Mouse (Mus musculus): ENCODE results near the gene Phkg1. TPM values are rescaled to one million over a fixed set of nuclear protein-coding genes. Genes with fewer than 3 reads are reported as not detected.
"Not testable (repeated sequence)": the region's sequence is repeated elsewhere in the genome, so short reads cannot be mapped to it uniquely, and the experiment has no call there.

Gene Phkg1
- total RNA-seq (2018; cell fraction: chromatin; rRNA removed), result 1 to 10 TPM in 2 of 26 experiments, under 1 TPM in 10, not detected in 14; 0.29 to 1.6 (median 0.67) TPM
- total RNA-seq (2018; cell fraction: cytosol; rRNA removed), result under 1 TPM in 2 of 26 experiments, not detected in 24; 0.09 to 0.10 TPM
- under 1 TPM in 4 of 26 experiments, not detected in 22; 0.24 to 0.55 (median 0.33) TPM for total RNA-seq (2018; cell fraction: nucleus; rRNA removed)
- polyA plus RNA-seq (2018), result not detected in 3 replicates

DNA sequence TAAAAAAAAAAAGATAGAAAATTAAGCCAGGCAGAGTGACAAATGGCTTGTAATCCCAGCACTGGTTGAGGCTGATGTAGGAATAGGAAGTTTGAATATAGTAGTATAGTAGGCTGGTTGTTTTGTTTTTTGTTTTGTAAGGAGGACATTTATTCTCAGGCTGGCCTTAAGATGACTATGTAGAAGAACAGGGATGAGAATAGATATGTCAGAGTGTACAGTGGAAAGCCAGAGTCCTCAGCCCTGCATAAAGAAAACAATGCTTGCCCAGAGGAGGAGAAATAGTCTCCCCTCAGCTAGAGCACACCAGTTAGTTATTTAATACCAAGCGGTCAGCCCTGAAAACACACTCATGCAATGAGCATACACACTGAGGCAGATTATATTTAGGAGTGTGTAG, at the start of gene Phkg1:
TSS of gene Phkg1 (minus strand) at position 101 of the 400 bp plus-strand sequence.
- 89% methylated on average over 1 of the region's 1 CpGs for WGBS (ENCODE audit: missing documents)
- no peaks in the 10 kb centered on the region for H3K79me2 ChIP-seq (ENCODE audit: inconsistent target)
- H3K4me3 ChIP-seq (ENCODE audit: inconsistent target), result no peak within 1 kb of the TSS
- H3K27ac ChIP-seq, result no peak within 1 kb of the TSS
- no peaks in the 10 kb centered on the region for H3K36me3 ChIP-seq (ENCODE audit: inconsistent target)

DNA sequence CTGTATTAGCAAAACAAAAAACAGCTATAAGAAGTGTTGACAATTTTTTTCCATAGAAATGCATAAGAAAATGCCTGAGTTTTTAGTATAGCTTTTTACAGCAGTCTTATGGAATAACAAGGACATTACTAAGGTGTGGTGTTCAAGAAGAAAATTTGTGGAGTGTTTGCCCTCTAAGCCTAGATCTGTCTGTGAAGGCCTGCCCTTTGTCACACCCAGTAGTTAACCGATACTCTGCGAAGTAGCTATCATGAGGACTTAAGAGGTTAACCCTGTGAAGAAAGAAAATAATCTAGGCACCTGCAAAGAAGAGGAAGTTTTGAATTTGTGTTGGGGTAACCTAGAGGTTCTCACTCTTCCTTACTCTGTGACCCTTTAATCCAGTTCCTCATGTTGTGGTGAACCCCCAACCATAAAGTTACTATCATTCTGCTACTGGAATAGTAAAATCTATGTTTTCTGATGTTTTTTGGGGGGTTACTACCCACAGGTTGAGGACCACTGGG, 49.2 kb upstream of the Phkg1 start:
- H3K27ac ChIP-seq, result no peak overlapping the region
- 56% methylated on average over 2 of the region's 2 CpGs for WGBS (ENCODE audit: missing documents)
- H3K4me3 ChIP-seq (ENCODE audit: inconsistent target), result no peak overlapping the region
- peaks cover 99% of the 10 kb centered on the region for H3K79me2 ChIP-seq (ENCODE audit: inconsistent target)
- H3K36me3 ChIP-seq (ENCODE audit: inconsistent target), result no peaks in the 10 kb centered on the region

DNA sequence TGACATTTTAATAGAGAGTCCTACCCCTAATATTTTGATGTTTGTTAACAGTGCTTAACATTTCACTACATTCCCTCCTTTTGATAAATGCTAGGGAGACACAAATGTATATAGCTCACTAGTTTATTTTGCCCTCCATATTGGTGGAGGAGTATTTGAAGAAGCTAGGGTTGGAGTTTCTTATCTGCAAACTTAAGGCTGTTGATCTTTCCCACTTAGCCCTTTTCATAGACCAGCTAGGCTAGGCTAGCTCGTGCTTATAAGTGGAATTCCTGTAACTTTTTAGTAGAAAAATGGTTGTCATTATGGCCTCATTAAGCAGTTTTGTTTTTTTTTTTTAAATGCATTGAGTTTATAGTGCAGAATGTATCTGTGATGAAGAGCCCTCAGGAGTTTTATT, 45.1 kb upstream of the Phkg1 start:
- Histone ChIP-seq H3K36me3 (ENCODE audit: inconsistent target) (no peaks in the 10 kb centered on the region), H3K27ac (no peak overlapping the region), H3K4me3 (ENCODE audit: inconsistent target) (no peak overlapping the region), H3K79me2 (ENCODE audit: inconsistent target) (peaks cover 58% of the 10 kb centered on the region)
- no CpG with 5 or more reads among the region's 1 CpGs for WGBS (ENCODE audit: missing documents)

DNA sequence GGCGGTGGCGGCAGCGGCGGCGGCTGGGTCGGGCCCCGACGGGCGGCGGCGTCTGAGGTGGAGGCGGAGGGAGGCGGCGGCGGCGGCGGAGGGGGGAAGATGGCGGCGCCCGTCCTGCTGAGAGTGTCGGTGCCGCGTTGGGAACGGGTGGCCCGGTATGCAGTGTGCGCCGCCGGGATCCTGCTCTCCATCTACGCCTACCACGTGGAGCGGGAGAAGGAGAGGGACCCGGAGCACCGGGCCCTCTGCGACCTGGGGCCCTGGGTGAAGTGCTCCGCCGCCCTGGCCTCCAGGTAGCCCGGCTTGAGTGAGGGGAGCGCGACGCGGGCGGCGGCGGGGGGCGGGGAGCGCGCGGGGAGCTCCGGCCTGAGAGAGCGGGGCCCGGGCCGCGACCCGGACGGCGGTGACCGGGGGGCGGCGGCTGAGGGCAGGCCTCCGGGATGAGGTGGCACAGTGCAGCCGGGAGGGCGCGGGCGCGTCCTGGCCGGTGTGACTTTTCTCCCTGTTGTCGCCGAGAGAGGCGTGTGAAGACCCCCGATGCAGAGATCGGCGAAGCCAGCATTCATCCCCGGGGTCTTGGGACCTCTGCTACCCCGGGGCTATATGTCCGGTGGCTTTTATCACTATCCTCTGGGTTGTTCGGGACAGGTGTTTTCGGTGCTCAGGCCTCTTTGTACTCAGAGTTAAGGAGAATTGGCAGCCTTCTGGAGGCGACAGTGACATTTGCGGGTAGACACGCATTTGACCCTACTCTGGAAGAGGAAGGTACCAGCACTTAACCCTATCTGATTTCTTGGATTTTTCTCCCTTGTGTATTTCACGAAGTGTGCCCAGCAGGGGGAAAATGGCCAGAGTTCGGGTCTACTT, 44.0 kb upstream of the Phkg1 start:
- peak overlapping the region; percentile 75 for H3K4me3 ChIP-seq (ENCODE audit: inconsistent target)
- not testable (repeated sequence) for H3K27ac ChIP-seq

DNA sequence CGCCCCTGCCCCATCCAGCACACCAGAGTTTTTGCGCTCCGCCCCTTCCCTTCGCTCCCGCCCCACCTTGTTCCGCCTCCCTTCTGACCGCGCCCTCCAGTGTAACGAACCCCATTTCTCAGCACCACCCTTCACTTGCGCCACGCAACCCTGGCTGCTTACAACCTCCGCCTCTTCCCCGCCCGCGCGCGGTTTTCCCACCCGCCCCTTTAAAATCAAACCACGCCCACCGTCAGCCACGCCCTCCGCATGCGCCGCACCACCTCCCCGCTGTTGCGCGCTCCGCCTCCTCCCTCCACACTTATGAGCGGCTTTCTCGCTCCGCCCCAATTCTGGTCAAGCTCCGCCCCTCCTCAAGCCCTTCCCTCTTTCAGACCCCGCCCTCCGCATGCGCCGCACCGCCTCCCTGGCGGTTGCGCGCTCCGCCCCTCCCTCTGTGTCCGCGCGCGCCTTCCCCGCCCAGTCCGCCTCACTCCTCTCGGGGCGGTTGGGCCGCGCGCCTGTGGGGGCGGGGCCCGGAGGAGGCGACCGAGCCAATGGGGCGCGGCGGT, 43.2 kb upstream of the Phkg1 start, which contains the start of gene Vkorc1l1:
TSS of gene Vkorc1l1 (plus strand) at position 476 of the 551 bp plus-strand sequence.
- H3K27ac ChIP-seq, result peak within 1 kb of the TSS; percentile 89
- WGBS (ENCODE audit: missing documents), result 2% methylated on average over 45 of the region's 59 CpGs
- H3K36me3 ChIP-seq (ENCODE audit: inconsistent target), result no peaks in the 10 kb centered on the region
- peaks cover 40% of the 10 kb centered on the region for H3K79me2 ChIP-seq (ENCODE audit: inconsistent target)
- peak within 1 kb of the TSS; percentile 75 for H3K4me3 ChIP-seq (ENCODE audit: inconsistent target)

More for the DNA sequence above, 44.0 kb upstream of the Phkg1 start:
- H3K79me2 ChIP-seq (ENCODE audit: inconsistent target), result peaks cover 47% of the 10 kb centered on the region
- H3K36me3 ChIP-seq (ENCODE audit: inconsistent target), result not testable (repeated sequence)
- under 1% methylated on average over 43 of the region's 82 CpGs for WGBS (ENCODE audit: missing documents)

DNA sequence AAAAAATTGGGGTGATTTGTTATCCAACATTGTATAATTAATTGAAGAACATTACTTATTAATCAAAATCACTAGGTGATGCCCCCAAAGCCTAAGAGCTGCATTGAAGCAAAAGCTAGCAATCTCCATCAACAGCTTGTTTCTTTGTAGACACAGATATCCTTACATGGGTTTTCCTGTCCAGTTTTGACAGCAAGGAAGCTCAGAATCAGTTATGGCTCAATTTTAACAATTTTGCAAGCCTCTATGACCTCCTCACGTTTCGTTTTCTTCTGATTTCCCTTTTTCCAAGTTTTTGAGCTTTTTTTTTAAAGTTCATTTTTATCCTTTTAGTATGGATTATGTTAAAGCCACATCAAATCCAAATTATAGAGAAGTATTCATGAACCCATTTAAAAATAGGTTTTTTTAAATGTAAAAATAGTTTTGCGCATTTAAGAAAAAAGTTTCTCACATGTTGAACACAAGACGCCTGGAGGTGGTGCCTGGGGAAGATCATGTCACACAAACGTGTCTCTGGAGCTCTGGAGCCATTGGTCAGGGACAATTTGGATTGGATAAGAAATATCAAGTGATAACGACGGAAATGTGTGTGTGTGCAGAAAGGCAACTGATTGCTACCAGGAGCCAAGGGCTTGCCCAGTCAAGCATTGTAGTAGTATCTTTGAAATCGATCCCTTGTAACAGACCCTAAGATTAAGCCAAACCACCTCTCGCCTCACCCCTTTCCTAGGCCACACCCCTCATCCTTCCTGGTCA, 42.6 kb upstream of the Phkg1 start:
- 2% methylated on average over 9 of the region's 9 CpGs for WGBS (ENCODE audit: missing documents)
- no peaks in the 10 kb centered on the region for H3K36me3 ChIP-seq (ENCODE audit: inconsistent target)
- H3K27ac ChIP-seq, result peak overlapping the region; percentile 89

DNA sequence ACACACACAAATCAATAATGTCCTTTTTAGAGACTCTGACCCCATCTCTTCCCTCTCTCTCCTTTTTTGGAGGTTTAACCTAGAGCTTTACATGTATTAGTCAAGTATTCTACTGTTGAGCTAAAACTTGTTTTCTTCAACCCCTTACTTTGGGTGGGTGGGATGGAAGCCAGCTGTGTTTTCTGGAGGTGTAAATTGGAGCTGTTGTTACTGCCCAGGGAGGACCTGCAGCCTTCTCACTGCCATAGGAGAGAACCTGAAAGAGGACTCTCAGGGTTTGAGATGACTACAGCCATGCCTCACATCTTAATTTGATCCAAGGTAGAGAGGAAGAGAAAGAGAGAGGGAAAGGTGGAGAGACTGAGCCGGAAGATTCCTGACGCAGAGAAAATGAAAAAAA, 41.9 kb upstream of the Phkg1 start:
- 37% methylated on average over 2 of the region's 2 CpGs for WGBS (ENCODE audit: missing documents)
- peak overlapping the region; percentile 89 for H3K27ac ChIP-seq
- peak overlapping the region; percentile 38 for H3K4me3 ChIP-seq (ENCODE audit: inconsistent target)
- peaks cover 29% of the 10 kb centered on the region for H3K79me2 ChIP-seq (ENCODE audit: inconsistent target)
- no peaks in the 10 kb centered on the region for H3K36me3 ChIP-seq (ENCODE audit: inconsistent target)

More for the DNA sequence above, 42.6 kb upstream of the Phkg1 start:
- Histone ChIP-seq H3K4me3 (ENCODE audit: inconsistent target) (peak overlapping the region; percentile 38), H3K79me2 (ENCODE audit: inconsistent target) (peaks cover 35% of the 10 kb centered on the region)

DNA sequence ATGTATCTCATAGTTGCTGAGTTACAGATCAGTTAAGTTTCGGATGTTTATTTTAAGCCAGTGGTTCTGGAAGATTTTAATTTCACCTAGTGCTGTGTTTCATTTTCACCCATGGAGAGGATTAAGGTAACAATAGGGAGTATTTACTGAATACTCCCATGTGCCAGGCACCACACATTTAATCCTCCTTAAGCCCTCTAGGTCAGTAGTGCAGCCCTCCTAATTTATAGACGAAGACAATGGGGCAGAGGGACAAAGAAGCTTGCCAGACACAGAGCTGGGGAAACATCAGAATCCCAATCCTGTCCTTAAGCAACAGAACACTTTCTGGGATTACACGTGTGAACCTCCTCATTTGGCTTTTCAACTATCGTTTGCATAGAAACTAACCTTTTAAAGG, 38.6 kb upstream of the Phkg1 start:
- 95% methylated on average over 4 of the region's 4 CpGs for WGBS (ENCODE audit: missing documents)
- Histone ChIP-seq H3K4me3 (ENCODE audit: inconsistent target) (no peak overlapping the region), H3K27ac (no peak overlapping the region)

DNA sequence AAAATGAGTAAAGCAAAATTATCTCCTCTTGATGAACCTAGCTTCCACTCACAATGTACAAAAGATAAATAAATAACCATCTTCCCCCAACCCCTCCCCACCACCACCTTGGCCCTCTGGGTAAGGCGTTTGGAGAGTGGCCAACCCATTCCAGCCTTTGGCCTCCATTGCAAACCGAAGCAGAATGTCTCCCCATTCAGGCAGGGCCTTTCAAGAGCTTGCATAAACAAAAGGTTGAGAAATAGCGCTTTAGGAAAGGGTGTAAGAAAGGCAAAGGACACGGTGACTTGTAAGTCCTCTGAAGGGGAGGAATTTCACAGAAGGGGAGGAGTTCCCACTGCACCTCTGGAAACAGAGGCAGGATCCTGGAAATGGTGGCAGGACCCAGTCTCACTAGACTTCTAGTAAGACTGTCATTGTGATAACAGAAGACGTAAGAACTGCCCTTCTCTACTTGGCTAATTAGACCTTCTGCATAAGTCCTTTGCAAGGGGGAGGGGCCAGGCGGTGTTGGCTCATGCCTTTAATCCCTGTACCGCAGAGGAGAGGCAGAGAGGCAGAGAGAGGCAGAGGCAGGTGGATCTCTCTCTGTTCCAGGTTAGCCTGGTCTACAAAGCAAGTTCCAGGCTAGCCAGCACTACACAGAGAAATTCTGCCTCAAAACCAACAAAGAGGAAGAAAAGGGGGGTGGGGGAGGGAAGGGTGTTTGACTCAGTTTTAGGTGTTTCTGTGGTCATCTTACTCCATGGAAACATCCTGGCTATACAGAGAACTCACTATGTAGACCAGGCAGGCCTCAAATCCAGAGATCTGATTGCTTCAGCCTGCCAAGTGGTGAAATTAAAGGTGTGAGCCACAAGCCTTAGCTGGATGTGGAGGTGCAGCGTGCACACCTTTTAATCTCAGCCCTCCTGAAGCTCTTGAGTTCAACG, 31.8 kb upstream of the Phkg1 start:
- no peaks in the 10 kb centered on the region for H3K36me3 ChIP-seq (ENCODE audit: inconsistent target)
- H3K4me3 ChIP-seq (ENCODE audit: inconsistent target), result no peak overlapping the region
- WGBS (ENCODE audit: missing documents), result 77% methylated on average over 9 of the region's 9 CpGs
- no peaks in the 10 kb centered on the region for H3K79me2 ChIP-seq (ENCODE audit: inconsistent target)
- H3K27ac ChIP-seq, result no peak overlapping the region

More for the DNA sequence above, 38.6 kb upstream of the Phkg1 start:
- H3K36me3 ChIP-seq (ENCODE audit: inconsistent target), result no peaks in the 10 kb centered on the region
- no peaks in the 10 kb centered on the region for H3K79me2 ChIP-seq (ENCODE audit: inconsistent target)

DNA sequence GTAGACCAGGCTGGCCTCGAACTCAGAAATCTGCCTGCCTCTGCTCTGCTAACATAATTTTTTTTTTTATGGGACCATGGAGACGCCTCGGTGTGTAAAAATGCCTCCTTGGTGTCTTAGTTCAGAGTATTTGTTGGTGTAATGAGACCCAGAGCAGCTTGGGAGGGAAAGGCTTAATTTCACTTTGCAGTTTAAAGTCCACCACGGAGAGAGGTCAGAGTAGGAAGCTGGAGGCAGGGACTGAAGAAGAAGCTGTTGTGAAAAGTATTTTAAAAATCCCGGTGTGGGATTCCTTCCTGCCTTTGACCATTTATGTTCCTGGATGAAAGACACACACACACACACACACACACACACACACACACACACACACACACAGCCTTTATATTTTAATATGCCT, 27.6 kb upstream of the Phkg1 start:
- Histone ChIP-seq H3K27ac (no peak overlapping the region), H3K4me3 (ENCODE audit: inconsistent target) (no peak overlapping the region), H3K79me2 (ENCODE audit: inconsistent target) (no peaks in the 10 kb centered on the region), H3K36me3 (ENCODE audit: inconsistent target) (no peaks in the 10 kb centered on the region)
- WGBS (ENCODE audit: missing documents), result 85% methylated on average over 4 of the region's 5 CpGs

DNA sequence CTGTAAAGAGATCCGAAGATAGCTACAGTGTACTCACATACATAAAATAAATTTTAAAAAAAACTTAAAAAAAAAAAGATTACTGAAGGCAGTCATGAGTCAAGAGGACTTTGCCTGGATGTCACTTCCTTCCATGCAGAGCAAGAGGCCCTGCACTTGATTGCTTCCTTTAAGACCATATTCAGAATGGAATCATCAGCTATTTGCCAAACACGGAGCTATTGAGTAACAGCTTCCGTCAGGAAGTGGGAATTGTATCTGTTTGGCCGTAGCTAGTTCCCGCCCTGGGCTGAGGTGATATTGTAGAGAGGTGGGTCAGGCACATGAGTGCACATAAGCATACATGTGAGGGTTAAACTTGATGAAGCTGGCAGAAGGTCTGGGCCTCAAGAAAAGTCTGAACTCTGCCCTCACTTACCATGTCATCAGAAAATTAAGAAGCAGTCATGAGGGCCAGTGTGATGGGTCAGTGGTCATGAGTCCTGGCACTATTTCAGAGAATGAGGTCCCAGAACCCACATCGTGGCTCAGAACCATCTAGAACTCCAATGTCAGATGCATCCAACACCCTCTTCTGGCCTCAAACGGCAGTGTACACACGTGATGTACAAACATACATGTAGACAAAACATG, 26.6 kb upstream of the Phkg1 start:
- H3K4me3 ChIP-seq (ENCODE audit: inconsistent target), result no peak overlapping the region
- no peaks in the 10 kb centered on the region for H3K79me2 ChIP-seq (ENCODE audit: inconsistent target)
- WGBS (ENCODE audit: missing documents), result 51% methylated on average over 8 of the region's 8 CpGs
- no peaks in the 10 kb centered on the region for H3K36me3 ChIP-seq (ENCODE audit: inconsistent target)
- peak overlapping the region; percentile 59 for H3K27ac ChIP-seq

DNA sequence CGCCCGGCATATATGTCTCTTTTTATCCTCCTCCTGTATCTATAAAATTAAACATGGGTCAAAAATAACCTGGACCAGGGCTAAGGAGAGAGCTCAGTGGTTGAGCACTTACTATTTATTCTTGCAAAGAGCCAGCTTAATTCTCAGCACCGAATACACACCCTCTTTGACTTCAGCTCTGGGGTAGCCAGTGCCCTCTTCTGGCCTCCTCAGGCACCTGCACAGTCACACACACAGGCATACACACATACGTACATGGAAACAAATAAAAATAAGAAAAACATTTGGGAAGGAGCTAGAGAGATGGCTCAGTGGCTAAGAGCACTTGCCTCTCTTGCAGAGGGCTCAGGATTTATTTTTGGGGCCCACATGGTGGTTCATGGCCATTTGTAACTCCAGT, 23.6 kb upstream of the Phkg1 start:
- 89% methylated on average over 4 of the region's 4 CpGs for WGBS (ENCODE audit: missing documents)
- Histone ChIP-seq H3K79me2 (ENCODE audit: inconsistent target) (no peaks in the 10 kb centered on the region), H3K4me3 (ENCODE audit: inconsistent target) (no peak overlapping the region), H3K36me3 (ENCODE audit: inconsistent target) (no peaks in the 10 kb centered on the region), H3K27ac (no peak overlapping the region)

DNA sequence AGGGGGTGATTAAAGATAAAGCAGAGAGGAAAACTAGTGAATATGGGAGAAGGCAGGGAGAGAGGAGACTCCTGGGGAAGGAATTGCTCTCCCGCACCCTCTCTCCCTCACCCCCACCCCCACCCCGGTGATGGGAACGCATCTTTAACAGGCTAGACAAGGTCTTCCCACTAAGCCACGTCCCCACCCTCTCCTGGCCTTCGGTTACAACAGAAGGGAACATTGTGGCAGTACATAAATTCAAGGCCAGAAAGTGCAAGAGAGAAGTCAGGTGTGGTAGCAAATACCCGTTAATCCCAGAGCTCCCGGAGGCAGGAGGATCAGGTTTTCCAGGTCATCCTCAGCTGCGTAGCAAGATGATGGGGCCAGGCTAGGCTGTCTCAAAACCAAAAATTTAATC, 21.0 kb upstream of the Phkg1 start:
- 87% methylated on average over 8 of the region's 8 CpGs for WGBS (ENCODE audit: missing documents)
- H3K4me3 ChIP-seq (ENCODE audit: inconsistent target), result no peak overlapping the region

More for the DNA sequence above, 21.0 kb upstream of the Phkg1 start:
- Histone ChIP-seq H3K36me3 (ENCODE audit: inconsistent target) (no peaks in the 10 kb centered on the region), H3K79me2 (ENCODE audit: inconsistent target) (no peaks in the 10 kb centered on the region), H3K27ac (no peak overlapping the region)
